20 mouse cellular contexts compared by ENCODE assay signal in genomic region chr8:117527983-117528382, GRCm38 (mm10). TPM values are rescaled to one million over a fixed set of nuclear protein-coding genes. Genes with fewer than 3 reads are reported as not detected.
DNase-seq lines count a peak whose midpoint lies in the region; ATAC-seq and TF ChIP-seq lines count a peak whose summit lies in the region.
"Had no signal": no experiment of that assay in that cellular context is flagged by ENCODE, and none has a peak within 500 bp of the region (broad histone marks: within the 10 kb centered on the region; RNA-seq: fewer than 3 reads in every experiment).

No protein-coding gene starts in this region.

- H3K36me3 ChIP-seq in liver, postnatal 0 days (replicated peaks; ENCODE audit: insufficient read depth, low read length), result no peaks in the 10 kb centered on the region
- no peaks in the 10 kb centered on the region for H3K36me3 ChIP-seq in spleen, adult 2 months (ENCODE audit: control insufficient read depth, insufficient read depth, low read length)
- no peaks in the 10 kb centered on the region for H3K36me3 ChIP-seq in kidney, embryonic 15.5 days
- H3K36me3 ChIP-seq: embryonic facial prominence, embryonic 10.5 days; heart, embryonic 15.5 days; limb, embryonic 15.5 days; midbrain, embryonic 13.5 days had no signal

- 61% methylated on average over 5 of the region's 5 CpGs for whole genome bisulfite sequencing in liver, postnatal 0 days (ENCODE audit: insufficient replicate concordance)
- WGBS in bone marrow, adult 2 months, result 10% methylated on average over 5 of the region's 5 CpGs
- WGBS in spleen, adult 2 months, result 15% methylated on average over 5 of the region's 5 CpGs
- 68% methylated on average over 5 of the region's 5 CpGs for WGBS in kidney, embryonic 15.5 days

- TF ChIP-seq POLR2A in bone marrow, adult 2 months (IDR thresholded peaks at IDR 0.05; ENCODE audit: borderline replicate concordance, control insufficient read depth, low read depth, low read length), result no peak
- peak; percentile 65 for TF ChIP-seq POLR2A in spleen, adult 2 months (IDR thresholded peaks at IDR 0.05; ENCODE audit: low read depth, low read length)

- peaks cover 14% of the 10 kb centered on the region for H3K4me1 ChIP-seq in liver, postnatal 0 days (ENCODE audit: insufficient read depth)
- H3K4me1 ChIP-seq in bone marrow, adult 2 months (ENCODE audit: control insufficient read depth, insufficient read depth, low read length), result peaks cover 22% of the 10 kb centered on the region
- peaks cover 39% of the 10 kb centered on the region for H3K4me1 ChIP-seq in spleen, adult 2 months (ENCODE audit: control insufficient read depth, insufficient read depth, insufficient read length)
- peaks cover 7% of the 10 kb centered on the region; the same call in 1 of the 2 replicates for H3K4me1 ChIP-seq in kidney, embryonic 15.5 days
- H3K4me1 ChIP-seq: midbrain, embryonic 13.5 days had no signal

- no peak overlapping the region for H3K9ac ChIP-seq in liver, postnatal 0 days (replicated peaks)
- no peak overlapping the region for H3K9ac ChIP-seq in kidney, embryonic 15.5 days
- H3K9ac ChIP-seq: heart, embryonic 15.5 days; limb, embryonic 15.5 days; midbrain, embryonic 13.5 days had no signal

- TF ChIP-seq EP300 in liver, postnatal 0 days (IDR thresholded peaks at IDR 0.05; ENCODE audit: low read depth), result no peak

- no peaks in the 10 kb centered on the region for H3K9me3 ChIP-seq in liver, postnatal 0 days (ENCODE audit: low read length)
- H3K9me3 ChIP-seq in kidney, embryonic 15.5 days (replicated peaks), result no peaks in the 10 kb centered on the region
- H3K9me3 ChIP-seq: embryonic facial prominence, embryonic 10.5 days; heart, embryonic 15.5 days; limb, embryonic 15.5 days; midbrain, embryonic 13.5 days had no signal

- TF ChIP-seq CTCF in liver, postnatal 0 days (IDR thresholded peaks at IDR 0.05; ENCODE audit: low read depth), result no peak
- no peak for TF ChIP-seq CTCF in bone marrow, adult 2 months (IDR thresholded peaks at IDR 0.05; ENCODE audit: control insufficient read depth, insufficient read depth, low read length)
- no peak for TF ChIP-seq CTCF in spleen, adult 2 months (IDR thresholded peaks at IDR 0.05; ENCODE audit: extremely low read depth, insufficient read depth, insufficient read length, insufficient replicate concordance)

- intact Hi-C loops in left cerebral cortex, postnatal 25 days (cut with DNase I), result no loop called here

- ATAC-seq in liver, postnatal 0 days, result no peak
- no peak for ATAC-seq in kidney, embryonic 15.5 days (replicated peaks; ENCODE audit: low FRiP score)
- ATAC-seq: midbrain, embryonic 13.5 days had no signal

- peak overlapping the region; percentile 45; the same call in 1 of the 2 replicates for H3K4me2 ChIP-seq in liver, postnatal 0 days (ENCODE audit: low read depth, low read length)
- no peak overlapping the region for H3K4me2 ChIP-seq in kidney, embryonic 15.5 days
- H3K4me2 ChIP-seq: heart, embryonic 15.5 days; limb, embryonic 15.5 days; midbrain, embryonic 13.5 days had no signal

- H3K4me3 ChIP-seq in liver, postnatal 0 days (ENCODE audit: low read depth, low read length), result no peak overlapping the region
- H3K4me3 ChIP-seq in bone marrow, adult 2 months (replicated peaks; ENCODE audit: control insufficient read depth, low read depth, low read length), result peak overlapping the region; percentile 21
- peak overlapping the region; percentile 52; the same call in 1 of the 2 replicates for H3K4me3 ChIP-seq in spleen, adult 2 months (ENCODE audit: extremely low read depth, insufficient read depth, insufficient read length)
- H3K4me3 ChIP-seq in kidney, embryonic 15.5 days (replicated peaks), result no peak overlapping the region
- H3K4me3 ChIP-seq: embryonic facial prominence, embryonic 10.5 days; gastrocnemius, adult 2 months; heart, embryonic 15.5 days; limb, embryonic 15.5 days; midbrain, embryonic 13.5 days had no signal

- peak; percentile 41 for DNase-seq in liver, postnatal 0 days
- DNase-seq in liver, result no peak
- peak; percentile 78 to 83 for DNase-seq in B cell, adult 2 months
- DNase-seq in spleen, adult 2 months (ENCODE audit: low read depth in 1 of 2, low spot score in 2 of 2), result peak; percentile 66 to 81
- DNase-seq in left cerebral cortex, postnatal 25 days (ENCODE audit: low spot score in 2 of 2), result no peak
- no peak for DNase-seq in right cerebral cortex, postnatal 36 days (ENCODE audit: low spot score in 2 of 2)
- DNase-seq: adrenal gland, postnatal 14 days; cerebellum, adult 2 months; gastrocnemius, adult 2 months; kidney, adult 11 months; layer of hippocampus, postnatal 36 days; lung, postnatal 10 days had no signal

- H3K27ac ChIP-seq in liver, postnatal 0 days (ENCODE audit: low read depth), result peak overlapping the region; percentile 69
- H3K27ac ChIP-seq in bone marrow, adult 2 months (ENCODE audit: control insufficient read depth, insufficient read depth, low read depth, low read length, poor library complexity), result peak overlapping the region; percentile 91
- H3K27ac ChIP-seq in spleen, adult 2 months (ENCODE audit: insufficient read depth, low read length), result peak overlapping the region; percentile 96
- no peak overlapping the region for H3K27ac ChIP-seq in kidney, embryonic 15.5 days
- H3K27ac ChIP-seq: embryonic facial prominence, embryonic 10.5 days; gastrocnemius, adult 2 months; heart, embryonic 15.5 days; kidney, postnatal 0 days; limb, embryonic 15.5 days; midbrain, embryonic 13.5 days; stomach, postnatal 0 days had no signal

- H3K27me3 ChIP-seq in liver, postnatal 0 days (ENCODE audit: insufficient read depth, low read length), result no peaks in the 10 kb centered on the region
- H3K27me3 ChIP-seq in spleen, adult 2 months (ENCODE audit: control insufficient read depth, insufficient read depth, low read length), result no peaks in the 10 kb centered on the region
- H3K27me3 ChIP-seq in kidney, embryonic 15.5 days, result no peaks in the 10 kb centered on the region
- H3K27me3 ChIP-seq: heart, embryonic 15.5 days; limb, embryonic 15.5 days; midbrain, embryonic 13.5 days had no signal

RNA-seq across cellular contexts. Expression of gene Plcg2, which starts 29.9 kb away (rescaled TPM):
- 5.9 and 7.3 TPM in 2 replicates for polyA plus RNA-seq in liver, postnatal 0 days (2015; fragmentation: Nextera tagmentation; extraction: Ambion mirVana)
- 14.7 and 36.8 TPM in 2 replicates for polyA plus RNA-seq in bone marrow, adult 2 months (2011; ENCODE audit: insufficient read depth, insufficient read length, low replicate concordance, missing spikeins)
- polyA plus RNA-seq in spleen, adult 2 months (2012; rRNA removed), result 51.1 and 65.9 TPM in 2 replicates
- 1 to 10 TPM; 2.2 to 2.9 TPM for total RNA-seq in left cerebral cortex, postnatal 25 days (2021)
- 5.1 and 6.0 TPM in 2 replicates for polyA plus RNA-seq in kidney, embryonic 15.5 days (2015; fragmentation: Nextera tagmentation; extraction: Ambion mirVana)

Comparison
In these comparisons a context has a peak if more than half of its experiments do, and no peak if none do; other contexts are left out.
1. DNase-seq: peak in liver, postnatal 0 days (single experiment), B cell, adult 2 months (2 of 2) and spleen, adult 2 months (2 of 2); none in liver (single experiment), left cerebral cortex, postnatal 25 days (0 of 2) and right cerebral cortex, postnatal 36 days (0 of 2).
2. H3K4me3 ChIP-seq: peak in bone marrow, adult 2 months (single experiment) and spleen, adult 2 months (single experiment); none in liver, postnatal 0 days (single experiment) and kidney, embryonic 15.5 days (single experiment).